Mouse (Mus musculus): ENCODE data around the gene Tnfrsf17. TPM values are rescaled to one million over a fixed set of nuclear protein-coding genes. Genes with fewer than 3 reads are reported as not detected.
A peak's percentile ranks its signal among the peaks of the same experiment; 100 is the strongest.
"Not testable (repeated sequence)": the region's sequence is repeated elsewhere in the genome, so short reads cannot be mapped to it uniquely, and the experiment has no call there.

The Tnfrsf17 gene
- polyA plus RNA-seq, 1 experiment: 0.27 TPM

DNA sequence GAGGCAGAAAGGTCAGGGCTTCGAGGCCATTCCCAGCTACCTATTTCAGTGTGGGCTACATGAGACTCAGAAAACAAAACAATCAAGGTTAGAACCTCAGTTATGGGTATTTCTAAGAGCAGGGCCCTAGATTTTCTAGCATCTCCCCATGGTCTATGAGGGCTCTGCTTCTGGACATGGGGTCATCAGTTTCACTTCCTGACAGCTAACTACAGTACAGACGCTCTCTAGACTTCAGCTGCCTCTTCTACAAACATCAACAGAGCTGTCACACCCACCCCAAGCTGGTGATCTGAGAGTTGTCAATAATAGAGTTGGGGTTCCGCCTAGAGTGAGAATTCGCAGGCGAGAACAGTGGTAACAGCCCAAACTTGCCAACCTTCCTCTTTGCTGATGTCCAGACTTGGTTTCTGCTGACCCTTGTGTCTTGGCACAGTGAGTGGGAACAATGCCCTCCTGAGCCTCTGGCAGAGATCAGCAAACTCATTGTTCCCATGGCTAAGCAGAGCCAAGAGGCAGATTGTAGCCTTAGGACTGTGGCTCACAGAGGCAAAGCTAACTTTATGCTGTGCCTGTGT, 30.9 kb upstream of the Tnfrsf17 start:
- no peak overlapping the region for H3K4me3 ChIP-seq (ENCODE audit: insufficient read depth, low read depth, low read length)
- no peak for TF ChIP-seq POLR2A (IDR thresholded peaks at IDR 0.05; ENCODE audit: low read depth, low read length)
- no peak for TF ChIP-seq CTCF (conservative IDR thresholded peaks at IDR 0.05; ENCODE audit: insufficient read depth, insufficient read length, low read depth, low read length)
- WGBS: 70% methylated on average over 5 of the region's 5 CpGs
- H3K4me1 ChIP-seq (ENCODE audit: control insufficient read depth, insufficient read depth, low read length): no peaks in the 10 kb centered on the region
- no peaks in the 10 kb centered on the region for H3K36me3 ChIP-seq (ENCODE audit: control insufficient read depth, insufficient read depth, low read length)
- no peak overlapping the region for H3K27ac ChIP-seq (ENCODE audit: insufficient read depth, low read depth, low read length)
- H3K27me3 ChIP-seq (replicated peaks; ENCODE audit: control insufficient read depth, insufficient read depth, low read length): no peaks in the 10 kb centered on the region
- DNase-seq: peak; percentile 63

DNA sequence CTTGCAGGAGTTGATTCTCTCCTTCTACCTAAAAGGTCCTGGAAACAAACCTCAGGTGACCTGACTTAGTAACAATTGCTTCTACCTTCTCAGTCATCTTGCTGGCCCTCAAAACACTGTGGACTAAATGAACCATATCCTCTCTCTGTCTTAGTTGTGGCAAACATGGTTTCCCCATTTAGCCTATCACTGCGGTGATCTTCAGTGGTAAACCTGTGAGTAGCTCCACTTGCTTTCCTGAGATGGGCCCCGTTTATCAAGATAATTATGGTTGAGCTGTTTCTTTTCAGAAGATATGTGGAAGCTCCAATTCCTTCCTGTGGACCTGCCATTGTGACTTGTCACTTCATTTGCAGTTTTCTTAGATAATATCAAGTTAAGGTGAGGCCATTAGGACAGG, 28.7 kb upstream of the Tnfrsf17 start:
- no peak for DNase-seq
- H3K27ac ChIP-seq (ENCODE audit: insufficient read depth, low read depth, low read length): no peak overlapping the region
- TF ChIP-seq POLR2A (IDR thresholded peaks at IDR 0.05; ENCODE audit: low read depth, low read length) (no peak), CTCF (conservative IDR thresholded peaks at IDR 0.05; ENCODE audit: insufficient read depth, insufficient read length, low read depth, low read length) (no peak)
- no peak overlapping the region for H3K4me3 ChIP-seq (ENCODE audit: insufficient read depth, low read depth, low read length)
- no peaks in the 10 kb centered on the region for H3K4me1 ChIP-seq (ENCODE audit: control insufficient read depth, insufficient read depth, low read length)
- 83% methylated on average over 2 of the region's 2 CpGs for WGBS
- H3K27me3 ChIP-seq (replicated peaks; ENCODE audit: control insufficient read depth, insufficient read depth, low read length): no peaks in the 10 kb centered on the region
- H3K36me3 ChIP-seq (ENCODE audit: control insufficient read depth, insufficient read depth, low read length): no peaks in the 10 kb centered on the region

DNA sequence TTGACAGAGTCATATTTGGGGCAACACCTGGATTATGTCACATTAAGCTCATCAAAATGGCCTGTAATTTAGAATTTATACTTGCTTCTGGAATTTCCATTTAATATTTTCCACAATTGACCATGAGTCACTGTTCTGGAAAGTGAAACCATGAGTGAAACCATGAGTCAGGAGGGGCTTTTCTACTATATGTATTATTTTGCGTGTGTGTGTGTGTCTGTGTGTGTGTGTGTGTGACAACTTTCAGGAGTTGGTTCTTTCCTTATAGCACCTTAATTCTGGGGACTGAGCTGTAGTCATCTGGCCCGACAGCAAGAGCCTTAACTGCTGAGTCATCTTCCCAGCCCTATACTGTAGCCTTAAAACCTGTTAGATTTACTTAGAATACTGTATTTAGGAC, 27.7 kb upstream of the Tnfrsf17 start:
- TF ChIP-seq CTCF (conservative IDR thresholded peaks at IDR 0.05; ENCODE audit: insufficient read depth, insufficient read length, low read depth, low read length) (no peak), POLR2A (IDR thresholded peaks at IDR 0.05; ENCODE audit: low read depth, low read length) (no peak)
- Histone ChIP-seq H3K36me3 (ENCODE audit: control insufficient read depth, insufficient read depth, low read length) (no peaks in the 10 kb centered on the region), H3K27ac (ENCODE audit: insufficient read depth, low read depth, low read length) (no peak overlapping the region), H3K4me1 (ENCODE audit: control insufficient read depth, insufficient read depth, low read length) (no peaks in the 10 kb centered on the region), H3K27me3 (replicated peaks; ENCODE audit: control insufficient read depth, insufficient read depth, low read length) (no peaks in the 10 kb centered on the region), H3K4me3 (ENCODE audit: insufficient read depth, low read depth, low read length) (no peak overlapping the region)
- no peak for DNase-seq
- 95% methylated on average over 2 of the region's 2 CpGs for WGBS

DNA sequence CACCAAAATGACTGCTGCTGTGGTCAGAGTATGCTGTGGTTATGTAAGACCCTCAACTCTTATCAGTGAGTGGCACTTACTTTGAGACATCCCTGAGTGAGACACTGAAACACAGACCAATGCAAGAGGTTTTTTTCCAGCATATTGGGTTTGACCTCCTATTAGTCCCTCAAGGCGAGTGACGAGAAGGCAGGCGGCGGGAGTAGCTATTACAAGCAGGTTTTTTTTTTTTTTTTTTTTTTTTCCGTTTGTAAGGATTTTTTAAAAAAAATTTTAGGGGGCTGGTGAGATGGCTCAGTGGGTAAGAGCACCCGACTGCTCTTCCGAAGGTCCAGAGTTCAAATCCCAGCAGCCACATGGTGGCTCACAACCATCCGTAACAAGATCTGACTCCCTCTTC, 24.7 kb upstream of the Tnfrsf17 start:
- not testable (repeated sequence) for DNase-seq; H3K27me3 ChIP-seq (replicated peaks; ENCODE audit: control insufficient read depth, insufficient read depth, low read length); H3K36me3 ChIP-seq (ENCODE audit: control insufficient read depth, insufficient read depth, low read length); H3K27ac ChIP-seq (ENCODE audit: insufficient read depth, low read depth, low read length); H3K4me1 ChIP-seq (ENCODE audit: control insufficient read depth, insufficient read depth, low read length); H3K4me3 ChIP-seq (ENCODE audit: insufficient read depth, low read depth, low read length)
- WGBS: 95% methylated on average over 8 of the region's 8 CpGs

DNA sequence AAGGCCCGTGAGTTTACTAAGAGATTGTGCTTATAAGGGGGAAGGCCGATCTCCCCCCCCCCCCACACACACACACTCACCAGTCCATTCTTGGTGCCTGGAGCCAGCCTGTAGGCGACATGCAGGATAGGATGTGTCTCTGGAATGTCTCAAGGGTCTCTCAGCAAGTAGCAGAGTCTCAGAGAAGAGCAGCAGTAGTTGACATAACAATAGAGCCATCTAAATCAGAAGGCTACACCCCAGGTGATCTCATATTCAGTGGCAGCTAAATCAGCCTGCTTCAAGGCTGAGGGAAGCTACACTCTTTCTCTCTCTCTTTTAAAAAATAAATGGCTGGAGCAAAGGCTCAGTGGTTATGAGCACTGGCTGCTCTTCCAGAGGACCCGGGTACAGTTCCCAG, 18.0 kb upstream of the Tnfrsf17 start:
- not testable (repeated sequence) for H3K4me1 ChIP-seq (ENCODE audit: control insufficient read depth, insufficient read depth, low read length); H3K4me3 ChIP-seq (ENCODE audit: insufficient read depth, low read depth, low read length); H3K36me3 ChIP-seq (ENCODE audit: control insufficient read depth, insufficient read depth, low read length); H3K27ac ChIP-seq (ENCODE audit: insufficient read depth, low read depth, low read length); DNase-seq; H3K27me3 ChIP-seq (replicated peaks; ENCODE audit: control insufficient read depth, insufficient read depth, low read length)
- WGBS: 90% methylated on average over 4 of the region's 4 CpGs

DNA sequence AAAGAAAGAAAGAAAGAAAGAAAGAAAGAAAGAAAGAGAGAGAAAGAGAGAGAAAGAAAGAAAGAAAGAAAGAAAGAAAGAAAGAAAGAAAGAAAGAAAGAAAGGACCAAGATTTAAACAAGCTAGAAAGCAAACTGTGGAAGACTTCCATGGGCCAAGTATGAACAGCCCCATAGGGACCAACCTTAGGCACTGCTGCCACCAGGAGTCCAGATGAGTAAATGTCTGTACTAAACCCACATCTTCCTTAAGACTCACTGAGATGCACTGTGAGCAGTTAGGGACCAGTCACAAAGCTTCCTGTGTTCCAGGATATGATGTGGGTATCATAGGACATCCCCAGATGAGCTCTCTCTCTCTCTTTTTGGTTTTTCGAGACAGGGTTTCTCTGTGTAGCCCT, 15.9 kb upstream of the Tnfrsf17 start:
- H3K27me3 ChIP-seq (replicated peaks; ENCODE audit: control insufficient read depth, insufficient read depth, low read length); H3K36me3 ChIP-seq (ENCODE audit: control insufficient read depth, insufficient read depth, low read length); H3K4me1 ChIP-seq (ENCODE audit: control insufficient read depth, insufficient read depth, low read length); H3K4me3 ChIP-seq (ENCODE audit: insufficient read depth, low read depth, low read length); H3K27ac ChIP-seq (ENCODE audit: insufficient read depth, low read depth, low read length): not testable (repeated sequence)
- WGBS: 78% methylated on average over 1 of the region's 1 CpGs
- peak; percentile 61 for DNase-seq
- peak; percentile 75 for TF ChIP-seq CTCF (conservative IDR thresholded peaks at IDR 0.05; ENCODE audit: insufficient read depth, insufficient read length, low read depth, low read length)

DNA sequence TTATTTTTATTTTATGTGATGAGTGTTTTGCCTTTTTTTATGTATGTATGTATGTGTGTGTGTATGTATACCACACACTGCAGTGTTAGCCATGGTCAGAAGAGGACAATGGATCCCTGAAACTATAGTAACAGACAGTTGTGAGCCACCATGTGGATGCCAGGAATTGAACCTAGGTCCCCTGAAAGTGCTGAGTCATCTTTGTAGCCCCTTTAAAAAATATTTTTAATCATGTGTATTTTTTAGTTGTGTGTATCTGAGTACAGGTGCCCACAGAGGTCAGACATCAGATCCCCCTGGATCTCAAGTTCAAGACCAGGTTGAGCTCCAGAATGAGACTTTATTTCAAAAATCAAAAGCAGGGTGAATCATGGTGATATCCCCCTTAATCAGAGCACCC, 9.9 kb upstream of the Tnfrsf17 start:
- Histone ChIP-seq H3K27ac (ENCODE audit: insufficient read depth, low read depth, low read length) (no peak overlapping the region), H3K27me3 (replicated peaks; ENCODE audit: control insufficient read depth, insufficient read depth, low read length) (no peaks in the 10 kb centered on the region), H3K36me3 (ENCODE audit: control insufficient read depth, insufficient read depth, low read length) (no peaks in the 10 kb centered on the region), H3K4me3 (ENCODE audit: insufficient read depth, low read depth, low read length) (no peak overlapping the region), H3K4me1 (ENCODE audit: control insufficient read depth, insufficient read depth, low read length) (no peaks in the 10 kb centered on the region)
- no peak for TF ChIP-seq POLR2A (IDR thresholded peaks at IDR 0.05; ENCODE audit: low read depth, low read length)
- TF ChIP-seq CTCF (conservative IDR thresholded peaks at IDR 0.05; ENCODE audit: insufficient read depth, insufficient read length, low read depth, low read length): no peak
- DNase-seq: no peak

DNA sequence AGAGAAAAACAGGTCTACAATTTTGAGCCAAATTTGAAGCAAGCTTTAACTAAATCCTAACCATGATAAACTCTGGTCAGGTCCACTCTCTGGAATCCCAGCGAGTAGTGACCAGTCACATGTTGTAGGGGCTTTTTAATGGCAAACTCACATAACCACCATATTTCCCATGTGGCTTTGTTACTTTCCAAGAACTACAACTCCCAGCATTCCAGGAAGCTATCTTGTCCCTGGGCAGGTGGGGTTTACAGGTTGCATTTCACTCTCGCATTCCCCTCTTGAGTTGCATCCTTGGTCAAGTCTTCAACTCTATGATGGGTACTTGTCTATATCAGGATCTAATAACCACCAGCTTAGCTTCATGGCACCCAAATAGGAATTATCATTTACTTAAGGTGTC, 8.1 kb upstream of the Tnfrsf17 start:
- no peaks in the 10 kb centered on the region for H3K36me3 ChIP-seq (ENCODE audit: control insufficient read depth, insufficient read depth, low read length)
- 82% methylated on average over 2 of the region's 2 CpGs for WGBS
- TF ChIP-seq POLR2A (IDR thresholded peaks at IDR 0.05; ENCODE audit: low read depth, low read length): no peak
- TF ChIP-seq CTCF (conservative IDR thresholded peaks at IDR 0.05; ENCODE audit: insufficient read depth, insufficient read length, low read depth, low read length): no peak
- DNase-seq: no peak
- H3K27me3 ChIP-seq (replicated peaks; ENCODE audit: control insufficient read depth, insufficient read depth, low read length): no peaks in the 10 kb centered on the region
- no peak overlapping the region for H3K4me3 ChIP-seq (ENCODE audit: insufficient read depth, low read depth, low read length)
- H3K27ac ChIP-seq (ENCODE audit: insufficient read depth, low read depth, low read length): no peak overlapping the region
- no peaks in the 10 kb centered on the region for H3K4me1 ChIP-seq (ENCODE audit: control insufficient read depth, insufficient read depth, low read length)
